Mouse (Mus musculus) kidney, embryonic 15.5 days (tissue): ENCODE results near the gene Trim58. TPM values are rescaled to one million over a fixed set of nuclear protein-coding genes. Genes with fewer than 3 reads are reported as not detected.

ENCODE experiments used
- ATAC-seq: fragments of 200-750 bp; cut with Nextera tagmentation; replicated peaks from 2 replicates; pipeline ENCODE4 v1.8.0; 2017; ENCODE audit warnings: moderate TSS enrichment; ENCODE audit not compliant: low FRiP score
- H3K27ac ChIP-seq: fragments of 300-500 bp; sonication (generic); 2 replicates; pipeline ENCODE4 v1.5.1; 2015; ENCODE audit warnings: mild to moderate bottlenecking, inconsistent platforms
- H3K27me3 ChIP-seq: fragments of 300-500 bp; sonication (generic); 2 replicates; pipeline ENCODE4 v1.6.1; 2015; ENCODE audit warnings: inconsistent platforms
- H3K36me3 ChIP-seq: fragments of 300-500 bp; sonication (generic); 2 replicates; pipeline ENCODE4 v1.6.1; 2015; ENCODE audit warnings: inconsistent platforms
- H3K4me1 ChIP-seq: fragments of 300-500 bp; sonication (generic); 2 replicates; pipeline ENCODE4 v1.6.1; 2015; ENCODE audit warnings: inconsistent platforms
- H3K4me2 ChIP-seq: fragments of 300-500 bp; sonication (generic); 2 replicates; pipeline ENCODE4 v1.6.1; 2015; ENCODE audit warnings: moderate library complexity, mild to moderate bottlenecking, inconsistent platforms
- H3K4me3 ChIP-seq: fragments of 300-500 bp; sonication (generic); replicated peaks from 2 replicates; pipeline ENCODE4 v1.5.1; 2015; ENCODE audit warnings: mild to moderate bottlenecking, inconsistent platforms
- H3K9ac ChIP-seq: fragments of 300-500 bp; sonication (generic); 2 replicates; pipeline ENCODE4 v1.6.1; 2015; ENCODE audit warnings: mild to moderate bottlenecking, inconsistent platforms
- H3K9me3 ChIP-seq: fragments of 300-500 bp; sonication (generic); replicated peaks from 2 replicates; pipeline ENCODE4 v1.6.1; 2016; ENCODE audit warnings: inconsistent platforms
- WGBS: fragments of 180-500 bp; shearing (Covaris S2); methylation state at CpG from one replicate; pipeline ENCODE4 v1.1.7; 2015; ENCODE audit warnings: mixed read lengths; 5-methylcytosine and 5-hydroxymethylcytosine counted together
- polyA plus RNA-seq: library from polyadenylated mRNA; unstranded; fragments of >200 nt; fragmentation: Nextera tagmentation; extraction: Ambion mirVana; gene quantifications from 2 replicates; pipeline ENCODE4 v1.2.1, GENCODE M21; 2015

Gene Trim58
- 0.13 and 0.33 TPM in 2 replicates for polyA plus RNA-seq

DNA sequence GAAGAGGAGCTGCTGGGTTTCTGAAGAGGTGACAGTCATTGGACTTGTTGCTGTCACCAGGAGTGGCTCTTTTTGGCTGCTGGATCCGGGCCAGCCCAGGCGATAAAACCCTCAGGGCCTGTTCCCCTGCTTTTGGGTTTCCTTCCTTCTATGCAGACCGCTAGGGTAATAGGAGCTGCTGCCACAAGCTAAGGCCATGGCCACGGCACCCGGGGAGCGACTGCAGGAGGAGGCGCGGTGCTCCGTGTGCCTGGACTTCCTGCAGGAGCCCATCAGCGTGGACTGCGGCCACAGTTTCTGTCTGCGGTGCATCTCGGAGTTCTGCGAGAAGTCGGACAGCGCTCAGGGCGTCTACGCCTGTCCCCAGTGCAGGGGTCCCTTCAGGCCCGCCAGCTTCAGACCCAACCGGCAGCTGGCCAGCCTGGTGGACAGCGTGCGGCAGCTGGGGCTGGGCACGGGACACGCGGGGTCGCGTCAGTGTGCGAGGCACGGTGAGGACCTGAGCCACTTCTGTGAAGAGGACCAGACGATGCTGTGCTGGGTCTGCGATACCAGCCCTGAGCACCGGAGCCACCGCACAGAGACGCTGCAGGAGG lies at the start of gene Trim58:
Trim58 (plus strand) TSS at position 194 of the 596 bp plus-strand sequence.
- H3K27me3 ChIP-seq = peaks cover 49% of the 10 kb centered on the region
- no peak within 1 kb of the TSS for H3K27ac ChIP-seq
- H3K4me3 ChIP-seq = peak within 1 kb of the TSS; percentile 41
- peak; percentile 65; the same call in 1 of the 2 replicates for ATAC-seq
- H3K9me3 ChIP-seq = no peaks in the 10 kb centered on the region
- peaks cover 11% of the 10 kb centered on the region for H3K4me1 ChIP-seq
- H3K36me3 ChIP-seq = no peaks in the 10 kb centered on the region
- peak within 1 kb of the TSS; percentile 12; the same call in 1 of the 2 replicates for H3K9ac ChIP-seq
- WGBS = 1% methylated on average over 34 of the region's 34 CpGs
- H3K4me2 ChIP-seq = peak within 1 kb of the TSS; percentile 78

DNA sequence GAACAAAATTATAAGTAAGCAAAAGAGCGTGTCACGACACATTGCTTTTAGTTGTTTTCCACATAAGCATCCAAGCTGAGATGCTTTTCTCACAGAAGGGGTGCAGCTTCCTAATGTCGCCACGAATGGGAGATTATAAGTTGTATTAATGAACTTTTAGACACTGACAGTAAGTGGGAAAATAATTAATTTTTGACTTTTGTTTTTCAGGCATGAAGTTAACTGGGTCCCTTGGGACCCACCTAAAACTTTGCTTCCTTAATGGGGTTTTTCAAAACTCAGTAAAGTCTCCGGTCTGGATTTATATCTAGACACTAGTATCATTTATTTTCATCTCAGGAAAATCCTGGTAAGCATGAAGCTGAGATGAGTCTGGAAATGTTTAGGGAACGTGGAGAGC lies 45.5 kb upstream of the Trim58 start, which contains the start of gene Olfr324:
Olfr324 (plus strand) TSS at position 301 of the 400 bp plus-strand sequence.
- Histone ChIP-seq H3K4me2 (no peak within 1 kb of the TSS), H3K4me1 (no peaks in the 10 kb centered on the region), H3K27me3 (no peaks in the 10 kb centered on the region), H3K4me3 (no peak within 1 kb of the TSS), H3K9ac (no peak within 1 kb of the TSS), H3K9me3 (no peaks in the 10 kb centered on the region), H3K27ac (no peak within 1 kb of the TSS), H3K36me3 (no peaks in the 10 kb centered on the region)
- ATAC-seq = no peak
- 83% methylated on average over 6 of the region's 6 CpGs for WGBS

DNA sequence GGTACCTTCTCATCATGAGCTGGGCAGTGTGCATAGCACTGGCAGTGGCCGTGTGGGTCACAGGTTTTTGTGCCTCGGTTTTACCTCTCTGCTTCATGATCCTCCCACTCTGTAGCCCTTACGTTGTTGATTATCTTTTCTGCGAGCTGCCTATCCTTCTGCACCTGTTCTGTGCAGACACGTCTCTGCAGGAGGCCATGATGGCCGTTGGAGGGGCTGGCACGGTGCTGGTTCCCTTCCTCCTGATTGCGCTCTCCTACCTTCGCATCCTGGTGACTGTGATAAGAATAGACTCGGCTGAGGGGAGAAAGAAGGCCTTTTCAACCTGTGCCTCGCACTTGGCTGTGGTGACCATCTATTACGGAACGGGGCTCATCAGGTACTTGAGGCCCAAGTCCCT lies 42.4 kb upstream of the Trim58 start:
- H3K4me3 ChIP-seq = no peak overlapping the region
- WGBS = 85% methylated on average over 13 of the region's 13 CpGs
- H3K36me3 ChIP-seq = no peaks in the 10 kb centered on the region
- no peak overlapping the region for H3K27ac ChIP-seq
- ATAC-seq = no peak
- H3K27me3 ChIP-seq = no peaks in the 10 kb centered on the region
- H3K9ac ChIP-seq = no peak overlapping the region
- no peaks in the 10 kb centered on the region for H3K9me3 ChIP-seq
- H3K4me2 ChIP-seq = no peak overlapping the region
- no peaks in the 10 kb centered on the region for H3K4me1 ChIP-seq

DNA sequence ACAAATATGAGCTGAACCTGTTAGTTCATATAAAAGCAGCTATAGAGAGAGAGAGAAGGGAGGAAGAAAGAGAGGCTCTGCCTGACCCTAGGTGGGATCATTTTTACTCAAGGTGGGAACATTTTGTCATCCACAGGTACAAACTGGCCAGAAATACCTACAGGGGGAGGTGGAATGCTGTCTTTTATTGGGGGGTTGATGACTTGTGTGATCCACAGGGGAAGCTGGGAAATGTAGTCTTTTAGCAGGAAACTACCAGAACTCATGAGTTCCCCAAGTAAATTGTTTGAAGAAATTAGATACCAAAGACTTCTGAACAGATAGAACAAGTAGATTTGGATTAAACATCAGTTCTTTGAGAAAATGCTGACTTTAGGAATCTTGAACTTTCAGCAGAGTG lies 38.2 kb upstream of the Trim58 start:
- Histone ChIP-seq H3K27ac (no peak overlapping the region), H3K36me3 (no peaks in the 10 kb centered on the region), H3K27me3 (no peaks in the 10 kb centered on the region), H3K9me3 (no peaks in the 10 kb centered on the region), H3K4me1 (no peaks in the 10 kb centered on the region), H3K4me2 (no peak overlapping the region), H3K4me3 (no peak overlapping the region), H3K9ac (no peak overlapping the region)
- ATAC-seq = no peak

DNA sequence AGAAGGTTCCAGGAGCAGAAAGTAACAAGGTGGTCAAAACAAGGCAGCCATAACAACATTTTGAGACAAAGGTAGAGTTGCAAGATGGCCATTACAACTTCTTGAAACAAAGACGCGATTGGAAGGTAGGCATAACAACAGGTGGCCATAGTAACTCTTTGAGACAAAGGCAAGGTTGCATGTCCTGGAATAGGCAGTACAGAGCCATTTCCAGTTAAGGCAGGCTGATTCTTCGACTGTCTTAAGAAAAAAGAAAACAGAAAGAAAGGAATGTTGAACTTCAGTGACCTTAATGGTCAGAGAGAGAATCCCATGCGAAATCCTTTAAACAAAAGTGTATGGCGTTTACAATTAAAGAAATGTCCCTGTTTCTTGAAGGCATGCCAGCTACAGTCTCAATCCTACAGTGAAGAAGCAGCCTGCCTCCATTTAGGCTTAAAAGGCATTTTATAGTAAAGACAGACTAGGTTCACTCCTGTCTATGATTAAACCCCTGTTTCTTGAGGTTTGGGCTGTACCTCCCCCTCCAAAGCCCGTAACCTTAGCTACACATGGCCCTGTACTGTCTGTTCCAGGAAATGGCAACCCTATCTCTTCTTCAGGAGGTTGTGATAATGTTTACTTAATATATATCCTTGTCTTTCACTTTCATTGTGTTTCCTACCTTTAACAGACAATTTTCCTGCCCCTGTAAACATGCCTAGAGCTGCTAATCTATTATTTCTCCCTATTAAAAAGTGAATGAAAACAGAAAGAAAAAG lies 37.3 kb upstream of the Trim58 start:
- 74% methylated on average over 6 of the region's 6 CpGs for WGBS
- Histone ChIP-seq H3K27me3 (no peaks in the 10 kb centered on the region), H3K9ac (no peak overlapping the region), H3K27ac (no peak overlapping the region), H3K4me1 (no peaks in the 10 kb centered on the region), H3K9me3 (no peaks in the 10 kb centered on the region), H3K4me2 (no peak overlapping the region), H3K4me3 (no peak overlapping the region), H3K36me3 (no peaks in the 10 kb centered on the region)
- ATAC-seq = no peak

DNA sequence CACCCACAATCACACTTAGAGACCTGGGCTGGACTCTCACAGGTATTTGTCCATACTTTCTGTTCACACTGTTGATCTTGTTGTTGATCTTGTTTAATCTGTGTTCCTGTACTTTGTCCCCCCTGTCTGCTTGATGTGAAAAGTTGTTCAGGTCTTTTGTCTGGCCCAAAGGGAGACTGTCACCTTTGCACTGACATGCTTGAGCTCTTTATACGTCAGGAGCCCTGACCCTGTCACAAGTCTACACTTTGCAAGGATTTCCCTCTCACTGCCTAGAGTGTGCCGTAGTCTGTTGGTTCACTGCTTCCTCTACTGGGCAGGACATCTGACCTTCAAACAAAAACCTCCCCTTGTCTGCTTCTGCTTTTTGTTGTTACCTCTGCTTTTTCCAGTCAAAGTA lies 35.6 kb upstream of the Trim58 start:
- H3K27ac ChIP-seq = no peak overlapping the region
- no peaks in the 10 kb centered on the region for H3K4me1 ChIP-seq
- no peak overlapping the region for H3K9ac ChIP-seq
- H3K4me2 ChIP-seq = no peak overlapping the region
- 50% methylated on average over 2 of the region's 2 CpGs for WGBS
- no peak for ATAC-seq
- no peaks in the 10 kb centered on the region for H3K36me3 ChIP-seq
- no peaks in the 10 kb centered on the region for H3K27me3 ChIP-seq
- H3K4me3 ChIP-seq = no peak overlapping the region
- H3K9me3 ChIP-seq = no peaks in the 10 kb centered on the region

DNA sequence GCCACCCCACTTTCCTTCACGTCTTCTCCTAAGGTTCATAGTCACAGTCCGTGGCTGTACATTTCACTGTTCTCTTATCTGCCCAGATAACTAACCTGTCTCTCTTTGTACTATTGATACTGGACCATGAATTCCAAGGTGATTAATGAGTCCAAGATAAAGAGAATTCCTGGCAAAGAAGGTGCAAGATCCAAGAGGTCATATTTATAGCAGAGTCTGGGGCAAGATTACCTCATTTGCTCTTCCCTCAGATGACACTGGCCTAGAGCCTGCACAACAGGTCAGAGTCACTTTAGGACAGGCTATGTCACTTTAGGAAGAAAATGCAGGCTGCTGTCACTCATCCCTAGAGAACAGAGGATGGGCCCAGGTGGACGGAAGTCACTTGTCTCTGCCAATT lies 35.0 kb upstream of the Trim58 start:
- no peak overlapping the region for H3K4me2 ChIP-seq

DNA sequence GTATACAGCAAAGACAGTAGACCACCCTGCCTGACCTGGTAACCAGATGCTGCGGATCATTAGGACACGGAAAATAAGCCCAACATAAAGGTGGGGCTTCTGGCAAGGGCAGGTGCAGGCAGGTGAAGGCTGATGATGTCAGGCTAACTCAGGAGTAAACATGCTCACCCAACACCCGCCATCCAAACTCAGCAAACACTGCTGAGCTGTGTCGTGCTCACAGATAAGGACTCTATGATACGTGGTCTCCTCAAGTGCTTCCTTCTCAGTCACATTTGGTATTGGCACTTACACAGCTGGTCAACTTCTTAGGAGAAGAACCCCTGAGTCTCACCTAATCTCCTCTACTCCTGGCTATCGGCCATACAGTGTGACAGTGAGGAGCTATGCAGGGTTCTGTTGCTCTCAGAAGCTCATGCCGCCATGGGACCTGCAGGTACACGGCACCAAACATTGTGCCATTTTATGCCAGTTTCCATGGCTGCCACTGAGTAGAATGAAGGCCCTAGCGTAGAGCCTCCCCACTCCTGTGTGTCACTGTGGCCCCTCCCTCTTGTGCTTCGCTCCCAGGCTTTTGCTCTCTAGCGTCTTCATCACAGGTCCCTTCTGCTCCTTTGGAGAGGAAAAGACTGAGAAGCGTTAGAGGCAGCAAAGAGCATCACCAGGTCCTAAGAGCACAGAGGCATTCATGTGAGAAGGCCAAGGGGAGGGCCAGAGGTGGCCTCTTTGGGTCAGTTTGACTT lies 33.9 kb upstream of the Trim58 start:
- Histone ChIP-seq H3K9ac (no peak overlapping the region), H3K9me3 (no peaks in the 10 kb centered on the region), H3K36me3 (no peaks in the 10 kb centered on the region), H3K27me3 (no peaks in the 10 kb centered on the region), H3K4me2 (no peak overlapping the region), H3K4me1 (no peaks in the 10 kb centered on the region), H3K27ac (no peak overlapping the region), H3K4me3 (no peak overlapping the region)
- ATAC-seq = no peak
- WGBS = 86% methylated on average over 12 of the region's 12 CpGs

More for the DNA sequence above, 35.0 kb upstream of the Trim58 start:
- no peaks in the 10 kb centered on the region for H3K9me3 ChIP-seq
- no peak overlapping the region for H3K27ac ChIP-seq
- no peaks in the 10 kb centered on the region for H3K36me3 ChIP-seq
- no peak overlapping the region for H3K9ac ChIP-seq
- WGBS = 75% methylated on average over 3 of the region's 3 CpGs
- H3K27me3 ChIP-seq = no peaks in the 10 kb centered on the region
- ATAC-seq = no peak
- no peak overlapping the region for H3K4me3 ChIP-seq
- H3K4me1 ChIP-seq = no peaks in the 10 kb centered on the region

DNA sequence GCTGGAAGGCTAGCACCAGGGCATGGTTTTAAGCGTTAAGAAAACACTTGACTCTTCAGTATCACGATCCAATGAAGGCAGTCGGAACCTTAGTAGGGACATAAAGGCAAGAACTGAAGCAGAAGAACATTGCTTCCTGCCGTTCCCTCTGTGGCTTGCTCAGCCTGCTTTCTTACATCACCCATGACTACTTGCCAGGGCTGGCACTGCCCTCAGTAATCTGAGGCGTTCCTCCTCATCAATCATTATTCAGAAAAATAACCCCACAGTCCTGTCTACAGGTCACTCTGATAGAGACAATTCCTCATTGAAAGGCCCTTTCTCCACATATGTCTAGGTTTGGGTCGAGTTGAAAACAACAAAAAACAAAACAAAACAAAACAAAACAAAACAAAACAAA lies 33.2 kb upstream of the Trim58 start:
- Histone ChIP-seq H3K4me1 (no peaks in the 10 kb centered on the region), H3K4me2 (no peak overlapping the region), H3K9me3 (no peaks in the 10 kb centered on the region), H3K27me3 (no peaks in the 10 kb centered on the region), H3K9ac (no peak overlapping the region), H3K4me3 (no peak overlapping the region), H3K27ac (no peak overlapping the region), H3K36me3 (no peaks in the 10 kb centered on the region)
- ATAC-seq = no peak
- 71% methylated on average over 6 of the region's 6 CpGs for WGBS

DNA sequence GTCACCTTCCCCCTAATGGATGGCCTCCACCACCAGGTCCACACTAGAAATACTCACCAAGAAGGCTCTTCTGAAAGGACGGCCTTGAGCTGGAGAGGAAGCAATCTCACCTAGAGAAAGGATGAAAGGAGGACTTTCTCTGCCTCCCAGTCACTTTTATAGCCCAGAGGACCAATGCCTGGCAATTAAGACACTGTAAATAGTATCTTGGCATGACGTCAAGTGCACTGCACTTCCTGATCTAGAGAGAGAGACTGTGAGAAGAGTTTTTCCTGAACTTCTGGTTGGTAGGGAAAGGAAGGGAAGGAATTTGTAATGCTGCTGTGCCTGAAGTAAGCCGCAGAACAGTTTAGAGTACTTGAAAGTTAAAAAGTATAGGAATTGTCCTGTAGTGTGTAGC lies 26.9 kb upstream of the Trim58 start:
- ATAC-seq = no peak
- Histone ChIP-seq H3K9ac (no peak overlapping the region), H3K4me2 (no peak overlapping the region), H3K9me3 (no peaks in the 10 kb centered on the region), H3K27me3 (no peaks in the 10 kb centered on the region), H3K36me3 (no peaks in the 10 kb centered on the region), H3K4me1 (no peaks in the 10 kb centered on the region), H3K4me3 (no peak overlapping the region), H3K27ac (no peak overlapping the region)
- 46% methylated on average over 3 of the region's 3 CpGs for WGBS

DNA sequence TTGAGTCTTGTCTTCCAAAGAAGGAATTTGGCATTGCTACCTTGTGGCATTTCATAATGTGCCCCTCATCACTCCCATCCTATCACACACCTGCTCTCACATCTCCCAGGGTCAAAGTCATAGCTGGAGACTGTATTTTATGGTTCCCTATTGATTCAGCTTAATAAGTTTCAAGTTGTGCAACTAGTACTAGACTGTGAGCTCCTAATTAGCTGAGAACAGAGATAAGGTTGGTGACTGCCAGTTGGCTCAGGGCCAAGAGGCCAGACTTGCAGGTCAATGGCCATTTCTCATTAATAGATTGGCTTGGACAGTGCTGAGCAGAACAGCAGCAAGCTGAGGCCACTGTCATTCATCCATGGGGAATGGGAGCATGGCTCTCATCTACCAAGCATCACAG lies 25.7 kb upstream of the Trim58 start:
- ATAC-seq = no peak
- no peak overlapping the region for H3K27ac ChIP-seq
- no peaks in the 10 kb centered on the region for H3K9me3 ChIP-seq
- H3K36me3 ChIP-seq = no peaks in the 10 kb centered on the region
- H3K4me1 ChIP-seq = no peaks in the 10 kb centered on the region
- H3K27me3 ChIP-seq = no peaks in the 10 kb centered on the region
- H3K9ac ChIP-seq = no peak overlapping the region
- no peak overlapping the region for H3K4me3 ChIP-seq
- no peak overlapping the region for H3K4me2 ChIP-seq

DNA sequence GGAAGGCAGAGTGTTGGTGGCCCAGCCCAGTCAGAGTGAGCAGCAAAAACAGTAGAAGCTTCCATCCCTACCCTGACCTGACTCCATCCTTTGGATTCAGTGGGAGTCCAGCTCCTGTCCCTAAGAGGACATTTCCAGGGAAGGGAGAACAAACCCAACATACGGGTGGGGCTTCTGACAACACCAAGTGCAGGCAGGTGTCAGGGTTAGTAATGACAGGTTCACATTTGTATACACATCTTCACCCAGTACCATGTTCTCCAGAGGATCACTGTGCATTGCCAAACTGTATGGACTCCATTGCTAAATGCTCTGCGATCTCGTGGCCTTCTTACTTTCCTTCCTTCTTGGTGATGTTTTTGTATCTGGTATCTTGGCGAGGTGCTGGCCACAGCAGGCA lies 24.3 kb upstream of the Trim58 start, which contains the start of gene 2210407C18Rik:
2210407C18Rik (minus strand) TSS at position 101 of the 400 bp plus-strand sequence.
- 88% methylated on average over 4 of the region's 4 CpGs for WGBS
- no peak for ATAC-seq

More for the DNA sequence above, 24.3 kb upstream of the Trim58 start, which contains the start of gene 2210407C18Rik:
- no peak within 1 kb of the TSS for H3K27ac ChIP-seq
- H3K4me1 ChIP-seq = no peaks in the 10 kb centered on the region
- H3K27me3 ChIP-seq = no peaks in the 10 kb centered on the region
- no peaks in the 10 kb centered on the region for H3K36me3 ChIP-seq
- no peak within 1 kb of the TSS for H3K4me3 ChIP-seq
- no peaks in the 10 kb centered on the region for H3K9me3 ChIP-seq
- H3K4me2 ChIP-seq = no peak within 1 kb of the TSS
- no peak within 1 kb of the TSS for H3K9ac ChIP-seq
